Mouse (Mus musculus) left cerebral cortex, adult 2 months (tissue): ENCODE data around the gene Pias3. TPM values are rescaled to one million over a fixed set of nuclear protein-coding genes. Genes with fewer than 3 reads are reported as not detected.

Experiments used
- DNase-seq, 2 experiments: peaks; one replicate each; pipeline ENCODE4 v3.0.0; 2021 to 2022; ENCODE audit warnings: low spot score in 2 of 2, mixed read lengths in 1 of 2; ENCODE audit errors: extremely low spot score in 1 of 2
- H3K27ac ChIP-seq: fragments of 200-600 bp; 2 replicates; pipeline ENCODE4 v1.8.1; 2022
- H3K4me3 ChIP-seq: fragments of 200-600 bp; 2 replicates; pipeline ENCODE4 v1.8.1; 2022
- CTCF ChIP-seq: fragments of 200-600 bp; IDR thresholded peaks from 2 replicates; pipeline ENCODE4 v1.8.1; 2022; ENCODE audit warnings: antibody characterized with exemption, mild to moderate bottlenecking, moderate library complexity
- intact Hi-C: fragments of 180-260 bp; cut with DNase I; formaldehyde crosslinking; loops from one replicate; pipeline ENCODE4 v1.15.1; 2025
- total RNA-seq, 2 experiments: library from RNA; stranded (reverse); gene quantifications; 2 replicates each; pipeline ENCODE4 v1.2.3; 2021

Pias3 gene
- total RNA-seq, 2 experiments from 2014 or later, result 23.6 to 30.3 TPM

DNA sequence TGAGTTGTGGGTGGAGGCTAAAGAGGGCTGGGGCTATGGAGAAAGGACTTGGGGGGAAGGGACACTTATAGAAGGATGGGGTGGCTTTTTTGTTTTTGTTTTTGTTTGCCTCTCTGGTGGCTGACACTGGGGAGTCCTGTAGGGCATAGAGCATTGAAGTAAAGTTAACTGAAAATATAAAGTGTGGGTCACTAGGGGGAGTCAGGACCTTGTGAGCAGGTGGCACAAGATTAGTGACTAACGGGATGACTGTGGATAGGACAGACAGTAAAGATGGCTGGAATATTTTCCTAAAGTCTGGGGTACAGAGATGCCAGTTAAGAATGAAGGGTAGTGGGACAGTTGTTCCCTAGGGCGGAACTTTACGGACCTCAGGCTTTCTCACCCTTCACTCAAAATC, 5.9 kb upstream of the Pias3 start:
- Histone ChIP-seq H3K27ac (no peak overlapping the region), H3K4me3 (no peak overlapping the region)
- DNase-seq, result no peak
- no peak; the same call in none of the 2 replicates for TF ChIP-seq CTCF
- intact Hi-C loops, result no loop called here

DNA sequence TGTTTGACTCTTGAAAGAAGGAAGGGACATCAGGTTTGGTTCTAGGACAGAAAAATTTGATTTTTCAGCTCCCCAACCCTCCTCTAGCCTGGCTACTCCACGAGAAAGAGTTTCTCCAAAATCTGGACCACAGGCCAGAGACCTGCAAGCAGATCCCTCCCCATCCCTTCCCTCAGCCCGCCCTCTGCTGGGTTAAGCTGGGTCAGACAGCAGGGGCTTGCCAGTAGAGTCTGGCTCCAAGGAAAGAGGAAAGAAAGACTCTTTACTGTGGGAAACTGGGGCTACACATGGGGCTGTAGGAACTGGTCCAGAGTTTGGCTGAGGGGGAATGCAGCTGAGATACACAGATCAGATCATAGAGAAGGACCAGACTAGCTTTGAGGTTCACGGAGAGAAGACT, 3.7 kb upstream of the Pias3 start:
- intact Hi-C loops, result no loop called here
- DNase-seq, result no peak
- H3K4me3 ChIP-seq, result no peak overlapping the region
- peak; percentile 34 for TF ChIP-seq CTCF
- no peak overlapping the region for H3K27ac ChIP-seq

DNA sequence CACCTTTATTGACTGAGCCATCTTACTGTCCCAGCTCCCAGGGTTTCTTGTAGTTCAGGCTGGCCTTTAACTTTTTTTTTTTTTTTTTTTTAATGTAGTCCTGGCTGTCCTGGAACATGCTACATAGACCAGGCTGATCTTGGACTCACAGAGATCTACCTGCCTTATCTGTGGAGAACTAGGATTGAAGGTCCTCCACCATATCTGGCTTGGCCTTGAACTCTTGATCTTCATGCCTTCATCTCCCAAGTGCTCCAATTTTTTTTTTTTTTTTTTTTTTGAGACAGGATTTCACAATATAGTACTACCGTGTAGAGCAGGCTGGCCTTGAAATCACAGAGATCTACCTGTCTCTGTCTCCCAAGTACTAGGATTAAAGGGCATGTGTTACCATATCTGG, 2.6 kb upstream of the Pias3 start:
- no peak for TF ChIP-seq CTCF
- Histone ChIP-seq H3K27ac (no peak overlapping the region), H3K4me3 (no peak overlapping the region)
- intact Hi-C loops, result no loop called here
- DNase-seq, result no peak

DNA sequence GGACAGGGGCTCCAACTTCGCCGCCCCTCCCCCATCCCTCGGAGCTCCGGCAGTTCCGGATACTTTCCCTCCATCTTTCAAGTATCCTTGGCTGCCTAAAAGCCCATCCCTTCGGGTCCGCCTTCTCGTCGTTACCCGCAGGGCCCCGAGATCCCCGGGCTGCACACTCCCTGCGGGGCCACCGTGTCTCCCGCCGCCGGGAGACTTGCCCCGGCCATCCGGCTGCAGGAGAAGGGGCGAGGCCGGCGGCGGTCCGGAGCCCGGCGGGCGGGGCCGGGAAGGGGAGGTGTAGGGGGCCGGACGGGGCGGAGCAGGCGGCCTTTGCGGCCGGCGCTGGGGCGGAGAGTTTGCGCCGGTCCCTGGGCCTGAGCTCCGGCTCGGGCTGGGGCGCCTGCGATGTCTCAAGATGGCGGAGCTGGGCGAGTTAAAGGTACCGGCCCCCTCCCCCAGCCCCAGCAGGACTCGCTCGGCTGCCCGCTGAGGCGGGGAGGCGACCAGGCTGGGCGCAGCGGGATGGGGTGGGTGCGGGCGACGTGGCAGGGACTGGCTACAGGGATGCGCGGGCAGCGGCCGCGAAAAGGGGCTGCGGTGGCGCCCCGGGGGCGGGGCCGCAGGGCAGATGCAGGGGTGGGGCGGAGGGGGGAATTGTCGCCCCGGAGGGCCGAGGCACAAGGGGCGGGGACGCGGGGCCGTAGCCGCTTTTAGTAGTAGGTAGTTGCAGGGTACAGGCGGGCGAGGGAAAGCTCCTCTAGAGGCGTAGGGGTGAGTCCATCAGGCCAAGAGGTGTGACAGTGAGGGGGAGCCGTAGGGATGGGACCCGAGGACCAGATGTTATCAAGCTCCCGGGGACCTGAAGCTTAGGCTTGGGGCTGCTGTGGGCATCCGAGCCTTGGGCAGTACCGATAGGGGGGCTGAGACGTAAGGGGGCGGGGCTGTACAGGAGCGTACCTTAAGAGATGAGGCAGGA, 865 bp downstream of the Pias3 start:
- no peak for TF ChIP-seq CTCF
- DNase-seq, result peak; percentile 81 to 82
- Histone ChIP-seq H3K4me3 (peak overlapping the region; percentile 89), H3K27ac (peak overlapping the region; percentile 94)
- intact Hi-C loops, result loop anchor here (2.0 kb wide), 1 partner anchor 26 kb away; the partner anchor contains the start of gene Ankrd35

DNA sequence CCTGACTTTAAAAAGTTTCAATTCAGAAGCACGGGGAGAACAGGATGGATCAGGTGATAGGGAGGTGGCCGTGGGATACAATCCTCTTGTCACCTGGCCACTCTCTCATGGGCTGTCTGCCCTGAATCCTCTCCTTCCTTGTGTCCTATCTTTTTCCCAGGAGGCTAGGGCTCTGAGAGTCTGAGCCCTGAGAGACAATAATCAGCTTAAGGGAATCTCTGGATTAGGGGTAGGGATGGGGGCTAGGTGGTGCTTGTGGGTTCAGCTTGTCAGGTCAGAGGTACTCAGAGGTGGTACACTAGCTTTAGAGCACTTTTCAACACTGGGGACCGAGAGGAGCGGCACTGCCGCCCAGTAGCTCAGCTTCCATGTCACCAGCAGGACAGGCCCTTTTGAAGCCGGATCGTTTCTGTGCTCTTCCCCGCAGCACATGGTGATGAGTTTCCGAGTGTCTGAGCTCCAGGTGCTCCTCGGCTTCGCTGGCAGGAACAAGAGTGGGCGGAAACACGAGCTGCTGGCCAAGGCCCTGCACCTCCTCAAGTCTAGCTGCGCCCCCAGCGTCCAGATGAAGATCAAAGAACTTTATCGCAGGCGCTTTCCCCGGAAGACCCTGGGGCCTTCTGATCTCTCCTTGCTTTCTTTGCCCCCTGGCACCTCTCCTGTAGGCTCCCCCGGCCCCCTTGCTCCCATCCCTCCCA, 3.0 kb downstream of the Pias3 start:
- Histone ChIP-seq H3K4me3 (no peak overlapping the region), H3K27ac (no peak overlapping the region)
- no peak for DNase-seq
- TF ChIP-seq CTCF, result peak; percentile 23
- intact Hi-C loops, result no loop called here

DNA sequence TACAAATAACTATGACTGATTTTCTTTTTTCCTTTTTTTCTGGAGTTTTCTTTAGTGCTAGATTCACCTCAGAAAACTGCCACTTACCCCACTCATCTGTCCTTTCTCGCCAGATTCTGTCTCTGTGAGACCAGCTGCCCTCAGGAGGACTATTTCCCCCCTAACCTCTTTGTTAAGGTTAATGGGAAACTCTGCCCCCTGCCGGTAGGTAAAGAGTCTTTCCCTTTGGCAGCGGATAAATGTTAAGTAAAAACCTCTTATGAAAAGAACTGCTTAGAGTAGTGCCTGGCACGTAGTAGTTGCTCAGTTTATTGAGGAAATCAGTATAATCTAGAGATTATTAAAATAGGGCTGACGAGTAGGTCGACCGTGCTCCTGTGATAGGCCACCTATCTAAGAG, 4.2 kb downstream of the Pias3 start:
- peak; percentile 64 for TF ChIP-seq CTCF
- no peak for DNase-seq
- Histone ChIP-seq H3K4me3 (no peak overlapping the region), H3K27ac (no peak overlapping the region)
- intact Hi-C loops, result loop anchor here (2.0 kb wide), 1 partner anchor 154 kb away; no protein-coding TSS in a partner anchor

DNA sequence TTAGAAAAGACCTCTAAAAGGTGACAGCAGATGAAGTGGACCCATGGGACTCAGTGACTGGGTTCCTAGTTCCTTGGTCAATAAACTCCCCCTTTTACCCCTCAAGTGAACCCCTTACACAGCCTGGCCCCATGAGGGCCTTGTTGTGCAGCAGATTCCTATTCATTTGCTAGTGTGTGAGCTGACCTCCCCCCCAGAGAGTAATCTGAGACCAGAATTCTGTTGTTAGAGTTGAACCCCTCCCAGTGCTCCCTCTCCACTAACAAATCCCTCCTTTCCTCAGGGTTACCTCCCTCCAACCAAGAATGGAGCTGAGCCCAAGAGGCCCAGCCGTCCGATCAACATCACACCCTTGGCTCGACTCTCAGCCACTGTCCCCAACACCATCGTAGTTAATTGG, 4.8 kb downstream of the Pias3 start:
- no peak for DNase-seq
- no peak overlapping the region for H3K27ac ChIP-seq
- intact Hi-C loops, result loop anchor here (2.0 kb wide), 1 partner anchor 154 kb away; no protein-coding TSS in a partner anchor
- no peak overlapping the region for H3K4me3 ChIP-seq
- no peak for TF ChIP-seq CTCF

DNA sequence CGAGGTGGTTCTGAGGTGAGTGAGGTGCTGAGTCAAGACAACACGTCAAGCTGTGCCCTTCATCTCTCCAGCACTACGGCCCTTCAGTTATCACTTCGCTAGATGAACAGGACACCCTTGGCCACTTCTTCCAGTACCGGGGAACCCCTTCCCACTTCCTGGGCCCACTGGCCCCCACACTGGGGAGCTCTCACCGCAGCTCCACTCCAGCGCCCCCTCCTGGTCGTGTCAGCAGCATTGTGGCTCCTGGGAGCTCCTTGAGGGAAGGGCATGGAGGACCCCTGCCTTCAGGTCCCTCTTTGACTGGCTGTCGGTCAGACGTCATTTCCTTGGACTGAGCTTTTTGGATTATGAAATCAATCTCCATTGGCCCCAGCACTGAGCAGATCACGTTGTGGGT, 8.6 kb downstream of the Pias3 start:
- TF ChIP-seq CTCF, result peak; percentile 53
- intact Hi-C loops, result no loop called here
- H3K4me3 ChIP-seq, result no peak overlapping the region

DNA sequence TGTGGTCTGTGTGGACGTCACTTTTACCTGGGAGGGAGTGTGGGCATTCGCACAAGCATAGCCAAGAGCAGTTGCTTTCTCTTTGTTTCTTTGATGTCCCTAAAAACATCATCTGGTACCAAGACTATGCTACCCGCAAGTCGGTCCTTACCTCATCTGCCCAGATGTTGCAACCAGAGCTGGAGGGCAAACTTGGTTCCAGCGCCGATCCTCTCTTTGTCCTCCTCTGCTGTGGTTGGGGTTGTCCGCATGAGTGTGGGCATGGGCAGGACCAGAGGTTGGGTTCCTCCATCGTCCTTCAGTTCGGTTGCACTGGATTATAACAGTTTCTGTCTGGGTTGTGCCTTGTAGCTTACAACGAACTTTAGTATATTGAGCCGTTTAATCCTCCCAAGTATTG, 10.0 kb downstream of the Pias3 start:
- intact Hi-C loops, result no loop called here
- H3K4me3 ChIP-seq, result no peak overlapping the region
- no peak for DNase-seq
- H3K27ac ChIP-seq, result no peak overlapping the region
- TF ChIP-seq CTCF, result no peak

More for the DNA sequence above, 8.6 kb downstream of the Pias3 start:
- no peak for DNase-seq
- H3K27ac ChIP-seq, result no peak overlapping the region

DNA sequence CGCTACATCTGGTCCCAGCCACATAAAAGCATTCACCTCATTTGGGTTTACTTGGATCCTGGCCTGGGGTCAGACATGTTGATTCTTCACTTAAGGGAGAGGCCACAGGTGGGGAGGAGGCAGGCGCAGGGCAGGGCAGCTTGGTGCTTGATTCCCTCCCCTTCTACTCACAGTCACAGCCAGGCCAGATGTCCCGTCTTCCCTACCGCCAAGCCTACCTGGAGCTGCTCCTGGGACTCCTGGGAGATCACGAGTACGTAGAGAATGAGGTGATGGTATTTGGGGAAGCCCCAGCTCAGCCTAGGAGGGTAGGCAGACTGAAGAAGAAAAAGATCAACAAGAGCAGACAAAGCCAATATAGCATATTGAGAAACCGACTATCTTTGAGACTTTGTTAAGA, 10.8 kb downstream of the Pias3 start:
- DNase-seq, result no peak
- TF ChIP-seq CTCF, result no peak
- intact Hi-C loops, result no loop called here
- Histone ChIP-seq H3K4me3 (no peak overlapping the region), H3K27ac (no peak overlapping the region)

DNA sequence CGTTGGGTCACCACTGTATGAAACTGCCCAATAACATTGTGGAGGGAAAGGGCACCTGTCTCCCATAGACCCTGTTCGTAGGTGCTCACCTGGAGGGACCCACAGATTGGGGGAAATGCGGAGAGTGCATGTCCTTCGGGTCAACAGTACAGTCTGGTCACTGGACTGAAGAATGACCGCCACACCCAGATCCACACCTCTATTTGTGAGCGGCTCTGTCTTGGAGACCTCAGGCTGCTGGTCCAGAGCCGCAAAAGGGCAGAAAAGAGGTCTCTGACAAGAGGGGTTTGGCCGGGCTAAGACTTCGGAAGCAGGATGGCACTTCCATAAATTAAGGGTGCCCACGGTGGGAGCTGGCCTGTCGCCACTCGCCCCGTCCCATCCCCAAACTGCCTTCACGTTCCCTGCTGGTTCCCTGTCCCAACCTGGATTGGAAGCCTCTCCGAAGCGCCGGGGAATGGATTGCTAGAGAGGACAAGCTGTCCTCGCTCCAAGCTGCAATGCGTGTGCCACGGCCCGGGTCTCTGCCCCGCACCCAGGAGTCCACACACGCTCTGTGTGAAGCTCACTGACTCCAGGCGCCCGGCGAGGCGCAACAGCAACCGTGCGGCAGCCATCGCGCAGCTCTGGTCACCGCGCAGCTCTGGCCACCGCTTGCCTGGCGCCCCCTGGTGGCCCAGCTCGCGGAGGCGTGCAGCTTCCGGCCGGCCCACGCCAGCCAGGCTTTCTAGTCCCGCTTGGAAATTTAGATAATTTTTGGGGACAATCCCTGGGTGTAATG, 11.9 kb downstream of the Pias3 start, which contains the start of gene Nudt17:
Gene Nudt17 (minus strand): TSS at position 660 of the 781 bp plus-strand sequence.
- DNase-seq, result peak; percentile 81 to 90
- H3K4me3 ChIP-seq, result peak within 1 kb of the TSS; percentile 63
- H3K27ac ChIP-seq, result peak within 1 kb of the TSS; percentile 60
- intact Hi-C loops, result no loop called here
- peak; percentile 100 for TF ChIP-seq CTCF
